Mouse (Mus musculus) hindbrain, postnatal 0 days (tissue): ENCODE measurements at regions not wholly inside any gene's neighbourhood (a gene's known extent, or its start where the extent isn't known, plus 50 kb on each side); places are given as distances from the start of the nearest gene placed in this dataset.

Experiments used
- ATAC-seq: fragments of 200-750 bp; cut with Nextera tagmentation; 2 replicates; pipeline ENCODE4 v1.8.0; 2017; ENCODE audit warnings: mild to moderate bottlenecking, moderate TSS enrichment, moderate library complexity
- DNase-seq: peaks from one replicate; pipeline ENCODE4 v3.0.0-alpha.2; 2015; ENCODE audit warnings: low spot score
- H3K27ac ChIP-seq: fragments of 300-500 bp; sonication (generic); 2 replicates; pipeline ENCODE4 v1.5.1; 2014; ENCODE audit warnings: mild to moderate bottlenecking
- H3K27me3 ChIP-seq: fragments of 300-500 bp; sonication (generic); 2 replicates; pipeline ENCODE4 v1.6.1; 2014; ENCODE audit warnings: low read length, mixed read lengths; ENCODE audit not compliant: insufficient read depth
- H3K36me3 ChIP-seq: fragments of 300-500 bp; sonication (generic); 2 replicates; pipeline ENCODE4 v1.6.1; 2014; ENCODE audit warnings: low read length, mixed read lengths; ENCODE audit not compliant: insufficient read depth
- H3K4me1 ChIP-seq: fragments of 300-500 bp; sonication (generic); 2 replicates; pipeline ENCODE4 v1.6.1; 2014; ENCODE audit warnings: antibody characterized with exemption, low read length, mixed read lengths; ENCODE audit not compliant: insufficient read depth
- H3K4me2 ChIP-seq: fragments of 300-500 bp; sonication (generic); 2 replicates; pipeline ENCODE4 v1.6.1; 2014; ENCODE audit warnings: low read depth, mild to moderate bottlenecking, low read length, moderate library complexity, mixed read lengths
- H3K4me3 ChIP-seq: fragments of 300-500 bp; sonication (generic); 2 replicates; pipeline ENCODE4 v1.5.1; 2014; ENCODE audit warnings: low read length
- H3K9ac ChIP-seq: fragments of 300-500 bp; sonication (generic); replicated peaks from 2 replicates; pipeline ENCODE4 v1.6.1; 2014; ENCODE audit warnings: mild to moderate bottlenecking, low read length, moderate library complexity, mixed read lengths
- H3K9me3 ChIP-seq: fragments of 300-500 bp; sonication (generic); 2 replicates; pipeline ENCODE4 v1.6.1; 2016; ENCODE audit warnings: low read length, mixed read lengths
- CTCF ChIP-seq: IDR thresholded peaks from 2 replicates; pipeline ENCODE4 v1.5.1; 2016; ENCODE audit warnings: antibody characterized with exemption, control low read depth, low read depth
- WGBS: fragments of 180-500 bp; shearing (Covaris S2); extraction: QIAGEN DNeasy Blood & Tissue Kit; methylation state at CpG from one replicate; pipeline ENCODE4 v1.1.7; 2014; 5-methylcytosine and 5-hydroxymethylcytosine counted together

DNA sequence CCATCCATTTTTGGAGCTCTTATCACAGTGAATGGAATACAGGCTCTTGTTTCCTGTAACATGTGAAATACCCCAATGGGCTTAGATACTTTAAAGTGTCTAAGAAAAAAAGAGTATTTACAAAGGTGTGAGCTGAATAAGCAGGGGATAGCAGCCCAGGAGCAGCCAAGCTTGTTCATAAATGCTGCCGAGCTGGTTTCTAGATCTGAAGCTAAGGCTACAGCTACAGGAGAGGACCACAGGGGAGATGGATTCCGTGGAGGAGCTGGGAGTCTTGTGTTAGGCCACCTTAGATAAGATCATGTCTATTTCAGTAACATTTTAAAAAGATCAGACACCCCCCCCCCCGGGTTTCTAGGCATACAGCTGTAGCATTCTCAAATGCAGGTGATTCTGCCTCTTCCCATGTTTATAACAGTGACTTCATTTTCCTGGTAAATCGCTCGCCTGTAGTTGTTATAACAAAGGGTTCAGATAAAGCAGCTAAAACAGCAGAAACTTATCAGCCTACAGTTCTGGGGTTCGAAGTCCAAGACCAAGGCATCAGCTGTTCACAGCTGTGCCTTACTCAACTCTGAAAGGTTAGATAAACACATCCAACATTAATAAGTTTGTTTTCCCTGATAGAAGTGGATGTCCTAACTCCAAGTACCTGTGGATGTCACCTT is 131.9 kb downstream of the Tex36 start:
- ATAC-seq, result no peak
- Histone ChIP-seq H3K4me1 (no peaks in the 10 kb centered on the region), H3K27ac (no peak overlapping the region), H3K9me3 (no peaks in the 10 kb centered on the region), H3K4me2 (no peak overlapping the region), H3K9ac (no peak overlapping the region), H3K27me3 (no peaks in the 10 kb centered on the region), H3K4me3 (no peak overlapping the region), H3K36me3 (no peaks in the 10 kb centered on the region)
- 76% methylated on average over 6 of the region's 6 CpGs for WGBS
- no peak for TF ChIP-seq CTCF
- no peak for DNase-seq

DNA sequence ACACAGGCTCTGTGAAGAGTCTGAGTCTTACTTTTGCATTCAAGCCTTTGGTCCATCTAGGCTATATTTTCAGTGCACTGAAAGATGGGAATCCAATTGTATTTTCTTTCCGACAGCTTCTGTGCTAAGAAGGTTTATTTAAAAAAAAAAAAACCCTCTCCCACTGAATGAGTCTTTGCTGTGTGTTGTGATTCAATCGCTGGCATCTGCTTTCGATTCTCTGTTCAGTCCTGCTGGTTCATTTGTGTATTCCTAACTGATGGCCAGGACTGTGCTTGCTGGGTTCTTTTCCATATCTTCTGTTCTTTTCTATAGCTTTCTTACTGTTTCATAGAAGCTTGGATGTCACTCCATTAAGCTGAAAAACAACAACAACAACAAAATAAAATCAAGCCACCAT is 132.9 kb downstream of the Tex36 start:
- Histone ChIP-seq H3K27ac (no peak overlapping the region), H3K9ac (no peak overlapping the region), H3K4me1 (no peaks in the 10 kb centered on the region), H3K36me3 (no peaks in the 10 kb centered on the region), H3K9me3 (no peaks in the 10 kb centered on the region), H3K4me2 (no peak overlapping the region), H3K27me3 (no peaks in the 10 kb centered on the region), H3K4me3 (no peak overlapping the region)
- WGBS, result 36% methylated on average over 3 of the region's 3 CpGs
- no peak for ATAC-seq
- no peak for TF ChIP-seq CTCF
- DNase-seq, result no peak

DNA sequence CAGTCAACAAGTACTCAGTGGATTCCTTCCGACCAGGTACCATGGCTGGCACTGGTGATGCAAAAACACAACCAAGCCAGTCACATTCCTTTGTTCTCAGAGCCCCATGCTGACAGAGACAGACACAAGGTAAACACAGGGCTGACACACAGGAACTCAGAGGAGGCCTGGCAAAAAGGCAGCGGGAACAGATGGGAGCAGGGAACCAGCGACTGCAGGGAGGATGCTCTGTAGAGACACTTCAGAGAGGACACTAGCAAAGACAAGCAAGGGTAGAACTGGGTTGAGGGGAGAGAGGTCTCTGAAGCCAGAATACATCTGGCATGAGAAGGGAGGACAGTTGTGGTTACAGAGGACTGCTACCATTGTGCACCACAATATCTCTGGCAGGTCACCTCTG is 133.6 kb downstream of the Tex36 start:
- no peak for DNase-seq
- Histone ChIP-seq H3K27me3 (no peaks in the 10 kb centered on the region), H3K36me3 (no peaks in the 10 kb centered on the region), H3K27ac (no peak overlapping the region), H3K4me2 (no peak overlapping the region), H3K9me3 (no peaks in the 10 kb centered on the region), H3K4me3 (no peak overlapping the region), H3K9ac (no peak overlapping the region), H3K4me1 (no peaks in the 10 kb centered on the region)
- no peak for ATAC-seq
- TF ChIP-seq CTCF, result no peak
- 41% methylated on average over 3 of the region's 3 CpGs for WGBS

DNA sequence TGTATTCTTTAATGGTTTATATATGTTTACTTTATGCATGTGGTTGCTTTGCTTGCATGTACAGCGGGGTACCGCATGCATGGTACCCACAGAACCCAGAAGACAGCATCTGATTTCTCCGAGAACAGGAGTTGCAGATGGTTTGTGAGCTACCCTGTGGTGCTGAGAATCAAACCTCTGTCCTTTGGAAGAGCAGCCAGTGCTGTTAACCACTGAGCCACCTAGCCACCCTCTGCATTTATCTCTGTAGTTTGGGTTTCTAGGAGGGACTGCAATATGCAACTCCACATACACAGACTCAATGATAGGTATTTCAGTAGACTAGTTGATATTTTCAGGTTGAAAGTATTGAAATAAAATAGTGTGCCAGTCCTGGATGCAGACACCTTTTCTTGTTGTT is 134.4 kb downstream of the Tex36 start:
- Histone ChIP-seq H3K4me3 (no peak overlapping the region), H3K36me3 (no peaks in the 10 kb centered on the region), H3K27me3 (no peaks in the 10 kb centered on the region), H3K27ac (no peak overlapping the region), H3K4me1 (no peaks in the 10 kb centered on the region), H3K9ac (no peak overlapping the region), H3K9me3 (no peaks in the 10 kb centered on the region), H3K4me2 (no peak overlapping the region)
- WGBS, result 94% methylated on average over 3 of the region's 3 CpGs
- ATAC-seq (no peak), DNase-seq (no peak)
- TF ChIP-seq CTCF, result no peak

DNA sequence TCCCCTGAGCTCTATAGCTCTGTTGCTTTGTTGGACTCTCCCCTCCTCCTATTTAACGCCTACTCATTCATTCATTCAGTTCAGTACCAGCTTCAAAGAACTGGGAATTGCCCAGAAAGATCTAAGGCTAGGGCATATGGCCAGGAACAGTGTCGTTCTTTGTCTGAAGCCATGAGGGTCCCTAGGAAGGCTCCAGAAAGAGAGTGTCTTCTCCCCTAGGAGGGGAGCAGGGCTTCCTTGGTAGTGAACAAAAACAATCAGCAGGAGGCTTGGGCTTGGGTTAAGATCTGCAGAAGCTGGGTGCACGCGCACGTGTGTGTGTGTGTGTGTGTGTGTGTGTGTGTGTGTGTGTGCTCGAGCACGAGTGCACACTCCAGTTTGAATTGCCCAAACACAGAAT is 142.7 kb downstream of the Tex36 start:
- no peaks in the 10 kb centered on the region for H3K27me3 ChIP-seq
- DNase-seq (no peak), ATAC-seq (no peak)
- no peak overlapping the region for H3K4me2 ChIP-seq
- no peaks in the 10 kb centered on the region for H3K9me3 ChIP-seq
- H3K4me1 ChIP-seq, result no peaks in the 10 kb centered on the region; the same call in none of the 2 replicates
- H3K27ac ChIP-seq, result no peak overlapping the region
- no peak for TF ChIP-seq CTCF
- no peak overlapping the region for H3K4me3 ChIP-seq
- no peaks in the 10 kb centered on the region for H3K36me3 ChIP-seq
- WGBS, result 42% methylated on average over 7 of the region's 7 CpGs
- H3K9ac ChIP-seq, result no peak overlapping the region

DNA sequence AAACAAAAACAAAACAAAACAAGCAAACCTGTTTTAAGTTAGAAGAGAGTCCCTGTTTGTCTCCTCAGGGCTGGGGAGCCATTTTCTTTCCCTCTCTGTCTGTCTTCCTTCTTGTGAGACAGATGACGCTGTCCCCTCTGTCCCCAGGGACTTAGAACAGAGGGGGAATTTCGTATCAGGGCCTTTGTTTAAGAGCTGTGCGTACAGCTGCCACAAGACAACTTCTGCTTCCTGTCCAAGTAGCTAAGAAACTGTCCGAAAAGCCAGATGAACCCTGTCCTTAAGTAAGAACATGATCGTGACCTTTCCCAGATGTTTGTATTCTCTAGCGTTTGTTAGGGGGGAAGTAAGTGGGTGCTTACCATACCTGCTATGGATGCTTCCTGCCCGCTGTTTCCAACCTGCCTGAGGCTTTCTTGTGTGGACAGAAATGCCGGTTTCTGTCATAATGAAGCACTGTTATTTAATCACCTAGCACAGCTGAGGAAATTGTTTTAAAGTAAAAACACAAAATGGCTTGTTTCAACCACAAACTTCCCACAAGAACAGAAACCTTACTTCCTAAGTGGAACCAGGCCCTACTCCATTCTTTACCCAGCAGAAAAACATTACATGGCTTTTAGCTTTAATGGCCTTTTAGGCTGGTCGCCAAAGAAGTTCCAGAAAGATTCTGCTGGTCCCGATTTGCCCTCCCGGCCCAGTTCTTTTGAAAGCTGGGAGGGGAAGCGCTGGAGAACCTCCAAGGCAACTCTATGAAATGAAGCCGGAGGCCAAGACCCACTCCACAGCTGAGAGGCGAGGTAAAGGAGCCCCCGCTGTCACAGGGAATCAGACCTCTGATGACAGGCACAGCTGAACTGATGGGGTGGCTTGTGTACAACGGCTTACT is 144.3 kb downstream of the Tex36 start:
- Histone ChIP-seq H3K36me3 (no peaks in the 10 kb centered on the region), H3K9ac (no peak overlapping the region), H3K9me3 (no peaks in the 10 kb centered on the region), H3K27me3 (no peaks in the 10 kb centered on the region), H3K27ac (peak overlapping the region; percentile 6; the same call in 1 of the 2 replicates), H3K4me2 (no peak overlapping the region), H3K4me1 (no peaks in the 10 kb centered on the region; the same call in none of the 2 replicates), H3K4me3 (no peak overlapping the region)
- no peak for ATAC-seq
- DNase-seq, result peak; percentile 40
- no peak for TF ChIP-seq CTCF
- 42% methylated on average over 16 of the region's 16 CpGs for WGBS

DNA sequence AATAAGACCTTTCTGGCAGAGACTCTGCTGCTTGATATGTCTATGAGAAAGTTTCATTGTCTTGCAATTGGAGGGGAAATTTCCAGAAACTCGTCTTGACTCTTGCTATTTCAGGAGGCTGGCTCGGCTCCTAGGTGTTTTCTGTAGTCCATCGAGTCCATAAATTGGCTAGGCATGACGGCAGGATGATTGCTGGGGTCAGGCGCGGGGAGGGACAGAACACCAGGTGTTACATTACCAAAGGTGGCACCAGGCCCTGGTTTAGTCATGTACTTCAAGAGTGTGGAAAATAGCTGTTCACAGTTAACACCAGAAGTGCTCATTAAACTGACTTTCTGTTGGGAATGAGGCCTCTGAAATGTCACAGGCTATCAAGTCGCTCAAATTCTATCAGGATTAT is 151.7 kb downstream of the Tex36 start:
- H3K4me3 ChIP-seq, result no peak overlapping the region
- H3K9me3 ChIP-seq, result no peaks in the 10 kb centered on the region
- DNase-seq (no peak), ATAC-seq (no peak)
- no peaks in the 10 kb centered on the region for H3K4me1 ChIP-seq
- no peak overlapping the region for H3K4me2 ChIP-seq
- no peaks in the 10 kb centered on the region for H3K27me3 ChIP-seq
- no peak overlapping the region for H3K9ac ChIP-seq
- TF ChIP-seq CTCF, result no peak
- H3K36me3 ChIP-seq, result no peaks in the 10 kb centered on the region
- 80% methylated on average over 7 of the region's 7 CpGs for WGBS
- H3K27ac ChIP-seq, result no peak overlapping the region
